Mouse (Mus musculus): ENCODE data around the gene Prr9.
A peak's percentile ranks its signal among the peaks of the same experiment; 100 is the strongest.

Gene Prr9

DNA sequence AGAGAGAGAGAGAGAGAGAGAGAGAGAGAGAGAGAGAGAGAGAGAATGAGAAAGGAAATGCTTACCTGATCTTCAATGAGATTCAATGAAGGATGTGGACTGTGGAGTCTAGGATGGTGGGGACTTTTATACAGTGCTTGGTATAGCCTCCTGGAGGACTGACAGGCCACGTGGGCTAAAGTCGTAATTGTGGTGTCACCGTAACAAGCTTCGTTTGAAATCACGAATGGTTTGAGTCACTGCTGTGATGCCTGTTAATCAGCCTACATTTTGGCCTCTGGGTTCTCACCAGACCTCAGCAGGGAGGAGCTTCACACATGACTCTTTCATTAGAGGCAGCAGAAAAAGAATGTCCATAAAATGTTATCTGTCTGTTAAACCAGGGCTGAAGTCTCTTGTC is at the start of gene Prr9:
Gene Prr9 (minus strand): TSS at position 101 of the 400 bp plus-strand sequence.
- no peak for DNase-seq (ENCODE audit: low spot score in 2 of 2)

DNA sequence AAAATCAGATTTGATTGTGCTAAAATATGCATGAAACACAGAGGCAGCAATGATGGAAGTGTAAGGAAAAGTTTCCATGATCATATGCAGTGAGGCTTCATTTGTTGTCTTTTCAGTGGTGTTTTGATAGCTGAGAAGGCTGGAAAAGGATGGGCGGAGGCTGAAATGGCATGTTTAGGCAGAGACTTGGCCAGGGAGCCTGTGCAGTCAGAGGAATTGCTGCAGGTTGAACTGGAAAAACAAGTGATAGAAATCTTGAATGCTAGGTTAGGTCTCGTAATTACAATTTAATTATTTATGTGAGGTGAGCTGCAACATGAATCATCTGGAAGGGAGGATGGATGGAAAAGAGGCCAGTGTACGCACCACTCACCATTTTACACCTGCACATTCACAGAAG is 46.1 kb upstream of the Prr9 start:
- no peak for DNase-seq (ENCODE audit: low spot score in 2 of 2)

DNA sequence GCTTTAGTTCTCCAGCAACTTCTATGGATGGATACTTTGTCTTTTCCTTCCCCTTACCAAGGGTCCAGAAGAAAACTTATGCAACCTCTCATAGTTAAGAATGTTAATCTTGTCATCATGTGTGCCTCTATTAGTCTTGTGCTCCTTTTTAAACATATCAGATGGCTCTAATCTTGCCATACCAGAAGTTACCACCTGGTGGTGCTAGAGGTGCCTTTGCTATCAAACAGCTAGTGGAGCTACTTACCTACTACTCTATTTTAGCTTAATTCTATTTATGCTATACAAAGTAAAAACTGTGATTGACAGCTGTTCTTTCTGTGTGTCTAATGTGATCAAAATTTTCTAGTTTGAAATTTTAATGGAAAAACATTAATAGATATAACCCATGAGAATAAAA is 29.6 kb upstream of the Prr9 start:
- DNase-seq (ENCODE audit: low spot score in 2 of 2), result peak; percentile 29 to 70

- peak; percentile 27 to 81 for DNase-seq (ENCODE audit: low spot score in 2 of 2)
These were observed 27.0 kb upstream of the Prr9 start for GRCm38 (mm10) chr3:92150631-92151277.

- no peak for DNase-seq (ENCODE audit: low spot score in 2 of 2)
These were observed 24.2 kb upstream of the Prr9 start for GRCm38 (mm10) chr3:92147913-92148312.

GRCm38 (mm10) chr3:92147420-92147819 is 23.7 kb upstream of the Prr9 start:
- no peak for DNase-seq (ENCODE audit: low spot score in 2 of 2)

DNA sequence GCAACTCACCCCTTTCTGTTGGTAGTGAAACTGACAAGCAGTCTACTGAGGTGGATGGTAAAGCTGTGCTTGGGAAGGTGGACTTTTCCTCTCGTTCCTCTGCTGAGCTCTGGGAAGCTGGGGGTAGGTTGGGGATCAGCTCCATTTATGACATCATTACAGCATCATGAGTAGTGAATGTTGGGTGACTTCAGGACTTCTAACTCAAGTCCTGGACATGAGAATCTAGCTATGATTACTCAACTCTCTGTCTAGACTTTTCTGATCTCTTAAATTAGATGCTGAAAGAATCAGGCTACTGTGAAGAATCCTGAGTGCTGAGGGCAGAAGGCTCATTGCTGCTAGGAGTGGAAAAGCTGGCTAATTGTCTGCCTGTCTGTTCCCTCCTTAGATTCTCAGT is 18.9 kb upstream of the Prr9 start, which contains the start of gene Lelp1:
Gene Lelp1 (minus strand): TSS at position 101 of the 400 bp plus-strand sequence.
- no peak for DNase-seq (ENCODE audit: low spot score in 2 of 2)

- DNase-seq (ENCODE audit: low spot score in 2 of 2), result no peak
These were observed 2.8 kb downstream of the Prr9 start for GRCm38 (mm10) chr3:92120902-92121301.

- peak in 1 of 2 experiments; percentile 11 for DNase-seq (ENCODE audit: low spot score in 2 of 2)
These were observed 5.8 kb downstream of the Prr9 start for GRCm38 (mm10) chr3:92117930-92118329.

DNA sequence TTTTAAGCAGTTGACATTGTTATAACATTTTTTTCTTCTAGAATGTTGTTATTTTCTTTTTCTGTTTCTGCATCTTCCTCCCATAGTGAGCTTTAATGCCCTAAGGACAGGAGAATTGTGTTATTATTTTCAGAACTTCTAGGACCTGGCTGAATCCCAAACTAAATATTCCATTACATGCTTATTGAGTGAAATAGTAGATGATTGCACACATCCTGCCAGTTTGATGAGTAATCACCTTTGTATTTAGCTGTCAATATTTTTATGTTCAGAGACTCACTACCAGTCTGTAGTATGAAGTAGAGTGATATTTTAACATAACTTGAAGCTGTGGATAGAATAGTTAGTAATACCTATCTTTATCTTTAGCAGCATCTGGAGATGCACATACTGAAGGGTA is 12.2 kb downstream of the Prr9 start:
- no peak for DNase-seq (ENCODE audit: low spot score in 2 of 2)

- no peak for DNase-seq (ENCODE audit: low spot score in 2 of 2)
These were observed 13.0 kb downstream of the Prr9 start for GRCm38 (mm10) chr3:92110790-92111189.

DNA sequence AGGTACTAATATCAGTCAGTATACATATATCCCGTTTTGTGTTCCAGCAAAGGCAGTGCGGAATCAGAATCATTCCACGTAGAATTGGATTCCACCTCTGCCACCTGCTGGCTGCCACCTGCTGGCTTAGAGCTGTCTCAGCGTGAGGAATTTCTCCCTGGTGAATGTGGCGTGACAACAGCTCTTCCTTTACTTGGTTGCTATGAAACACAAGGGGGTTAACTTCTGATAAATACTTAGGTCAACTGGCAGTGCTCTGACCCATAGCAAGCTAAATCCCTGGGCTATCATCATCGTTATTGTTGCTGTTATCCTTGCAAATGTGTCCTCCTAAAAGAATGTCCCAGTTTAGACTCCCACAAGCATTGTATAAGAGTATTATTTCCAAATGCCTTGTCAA is 17.2 kb downstream of the Prr9 start:
- peak; percentile 33 to 60 for DNase-seq (ENCODE audit: low spot score in 2 of 2)

DNA sequence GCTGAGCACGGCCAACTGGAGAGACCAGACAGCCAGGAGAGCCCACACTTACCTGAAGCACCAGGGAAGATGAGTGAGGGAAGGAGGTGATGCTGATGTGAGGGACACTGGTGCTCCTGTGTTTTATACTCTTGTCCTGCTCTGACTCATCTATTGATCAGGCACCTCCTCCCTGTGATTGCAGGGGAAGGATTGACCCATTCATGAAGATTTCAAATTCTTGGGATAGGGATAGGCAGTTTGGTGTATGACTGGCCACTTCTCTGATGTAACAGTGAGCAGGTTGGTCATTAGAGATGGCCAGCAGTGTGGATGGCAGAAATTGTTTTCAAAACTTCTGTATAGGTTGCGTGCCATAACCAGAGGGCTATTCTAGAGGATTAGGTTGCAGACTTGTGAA is 40.7 kb downstream of the Prr9 start, which contains the start of gene Lor:
Gene Lor (minus strand): TSS at position 101 of the 400 bp plus-strand sequence.
- DNase-seq (ENCODE audit: low spot score in 2 of 2), result no peak

DNA sequence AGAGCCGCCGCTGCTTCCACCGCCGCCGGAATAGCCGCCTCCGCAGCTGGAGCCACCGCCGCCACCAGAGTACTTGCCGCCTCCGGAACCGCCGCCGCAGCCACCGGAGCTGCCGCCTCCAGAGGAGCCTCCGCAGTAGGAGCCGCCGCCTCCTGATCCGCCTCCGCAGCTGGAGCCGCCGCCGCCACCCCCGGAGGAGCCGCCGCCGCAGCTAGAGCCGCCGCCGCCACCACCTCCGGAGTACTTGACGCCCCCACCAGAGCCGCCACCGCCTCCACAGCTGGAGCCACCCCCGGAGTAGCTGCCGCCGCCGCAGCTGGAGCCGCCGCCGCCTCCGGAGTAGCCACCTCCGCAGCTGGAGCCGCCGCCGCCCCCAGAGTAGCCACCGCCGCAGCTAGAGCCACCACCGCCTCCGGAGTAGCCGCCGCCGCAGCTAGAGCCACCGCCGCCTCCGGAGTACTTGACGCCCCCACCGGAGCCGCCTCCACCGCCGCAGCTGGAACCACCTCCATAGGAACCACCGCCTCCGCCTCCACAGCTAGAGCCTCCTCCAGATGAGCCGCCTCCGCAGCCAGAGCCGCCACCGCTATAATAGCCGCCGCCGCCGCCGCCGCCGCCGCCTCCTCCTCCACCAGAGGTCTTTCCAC is 42.3 kb downstream of the Prr9 start:
- DNase-seq (ENCODE audit: low spot score in 2 of 2), result peak; percentile 19 to 26

DNA sequence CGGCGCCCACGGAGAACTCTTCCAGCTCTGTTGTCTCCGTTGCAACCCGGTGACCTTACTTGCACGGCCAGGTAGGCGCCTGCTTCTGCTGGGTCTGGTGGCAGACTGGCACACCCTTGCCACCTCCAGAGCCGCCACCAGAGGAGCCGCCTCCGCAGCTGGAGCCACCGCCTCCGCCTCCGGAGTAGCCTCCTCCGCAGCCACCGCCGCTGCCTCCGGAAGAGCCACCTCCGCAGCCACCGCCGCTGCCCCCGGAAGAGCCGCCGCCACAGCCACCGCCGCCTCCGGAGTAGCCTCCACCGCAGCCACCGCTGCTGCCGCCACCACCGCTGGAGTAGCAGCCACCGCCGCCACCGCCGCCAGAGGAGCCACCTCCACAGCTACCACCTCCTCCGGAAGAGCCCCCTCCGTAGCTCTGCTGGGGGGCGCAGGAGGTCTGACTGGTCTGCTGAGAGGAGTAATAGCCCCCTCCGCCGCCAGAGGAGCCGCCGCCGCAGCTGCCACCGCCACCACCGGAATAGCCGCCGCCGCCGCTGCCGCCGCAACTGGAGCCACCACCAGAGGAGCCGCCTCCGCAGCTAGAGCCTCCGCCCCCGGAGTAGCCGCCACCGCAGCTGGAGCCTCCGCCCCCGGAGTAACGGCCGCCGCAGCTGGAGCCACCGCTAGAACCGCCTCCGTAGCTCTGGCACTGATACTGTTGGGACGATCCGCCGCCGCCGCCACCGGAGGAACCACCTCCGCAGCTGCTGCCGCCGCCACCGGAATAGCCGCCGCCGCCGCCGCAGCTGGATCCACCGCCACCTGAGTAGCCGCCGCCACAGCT is 43.1 kb downstream of the Prr9 start:
- peak; percentile 63 to 64 for DNase-seq (ENCODE audit: low spot score in 2 of 2)

All from frontal cortex, postnatal 36 days (tissue).